Comparison of ENCODE assay signal across 33 mouse cellular contexts in the genomic region with DNA sequence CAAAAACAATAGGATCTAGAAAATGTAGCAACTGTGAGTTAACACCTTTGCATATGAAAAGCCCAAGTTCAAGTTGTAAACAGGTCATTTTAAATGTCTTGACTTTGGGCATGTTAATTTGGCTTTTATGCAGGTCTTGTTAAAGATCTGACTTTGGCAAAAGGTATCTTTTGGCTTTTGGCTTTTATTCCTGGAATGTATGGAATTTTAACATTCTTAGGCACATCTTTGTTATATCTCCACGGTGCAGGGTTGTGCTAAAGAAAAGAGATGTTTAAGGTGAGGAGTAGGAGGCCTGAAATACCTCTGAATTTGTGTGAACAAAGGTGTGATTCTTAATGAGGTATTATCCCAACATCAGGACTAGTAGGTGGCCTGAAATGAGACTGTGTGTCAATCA.
"Had no signal": no experiment of that assay in that cellular context is flagged by ENCODE, and none has a peak within 500 bp of the region (broad histone marks: within the 10 kb centered on the region; RNA-seq: fewer than 3 reads in every experiment).

No protein-coding gene starts in this region.

- H3K36me3 ChIP-seq: heart, embryonic 13.5 days; heart, embryonic 15.5 days; hindbrain, embryonic 10.5 days; hindbrain, embryonic 12.5 days; hindbrain, embryonic 13.5 days; hindbrain, embryonic 15.5 days; intestine, embryonic 15.5 days; kidney, embryonic 15.5 days had no signal

- ATAC-seq: hindbrain, embryonic 16.5 days; hindbrain, postnatal 0 days; inflammation-experienced regulatory T-cells, adult 6 months; intestine, embryonic 15.5 days; intestine, embryonic 16.5 days; intestine, postnatal 0 days had no signal

- H3K4me1 ChIP-seq: heart, embryonic 13.5 days; heart, embryonic 15.5 days; hindbrain, embryonic 10.5 days; hindbrain, embryonic 12.5 days; hindbrain, embryonic 13.5 days; hindbrain, embryonic 15.5 days; intestine, embryonic 15.5 days; kidney, embryonic 15.5 days had no signal

- H3K4me2 ChIP-seq: heart, embryonic 13.5 days; heart, embryonic 15.5 days; hindbrain, embryonic 12.5 days; hindbrain, embryonic 13.5 days; hindbrain, embryonic 14.5 days; hindbrain, embryonic 15.5 days; intestine, embryonic 15.5 days; kidney, embryonic 15.5 days had no signal

- H3K4me3 ChIP-seq: heart, embryonic 13.5 days; heart, embryonic 15.5 days; hindbrain, embryonic 10.5 days; hindbrain, embryonic 12.5 days; hindbrain, embryonic 13.5 days; hindbrain, embryonic 15.5 days; intestine, embryonic 15.5 days; kidney, embryonic 15.5 days; layer of hippocampus, adult 2 months; left cerebral cortex, adult 2 months had no signal

- H3K27ac ChIP-seq: heart, embryonic 13.5 days; heart, embryonic 15.5 days; hindbrain, embryonic 10.5 days; hindbrain, embryonic 12.5 days; hindbrain, embryonic 13.5 days; hindbrain, embryonic 14.5 days; hindbrain, embryonic 15.5 days; hindbrain, postnatal 0 days; intestine, embryonic 15.5 days; kidney, embryonic 15.5 days; kidney, postnatal 0 days; layer of hippocampus, adult 2 months; left cerebral cortex, adult 2 months had no signal

- H3K9ac ChIP-seq: heart, embryonic 13.5 days; heart, embryonic 15.5 days; hindbrain, embryonic 12.5 days; hindbrain, embryonic 13.5 days; hindbrain, embryonic 14.5 days; hindbrain, embryonic 15.5 days; intestine, embryonic 15.5 days; kidney, embryonic 15.5 days had no signal

- H3K27me3 ChIP-seq: heart, embryonic 13.5 days; heart, embryonic 15.5 days; hindbrain, embryonic 12.5 days; hindbrain, embryonic 13.5 days; hindbrain, embryonic 15.5 days; intestine, embryonic 15.5 days; kidney, embryonic 15.5 days had no signal

- DNase-seq: heart, postnatal 10 days; heart, postnatal 14 days; heart, postnatal 36 days; heart, postnatal 4 days; kidney, adult 11 months; kidney, adult 18-20 months; kidney, adult 2 months; kidney, adult 8-10 months; kidney, adult 9 months; kidney, postnatal 10 days; kidney, postnatal 14 days; kidney, postnatal 25 days; kidney, postnatal 36 days; kidney, postnatal 4 days; layer of hippocampus, adult 9-11 months; layer of hippocampus, postnatal 36 days had no signal

- H3K9me3 ChIP-seq: heart, embryonic 13.5 days; heart, embryonic 15.5 days; hindbrain, embryonic 12.5 days; hindbrain, embryonic 13.5 days; hindbrain, embryonic 15.5 days; intestine, embryonic 15.5 days; kidney, embryonic 15.5 days had no signal
